Mouse (Mus musculus): ENCODE measurements around the gene Gm49776.
"Not testable (repeated sequence)": the region's sequence is repeated elsewhere in the genome, so short reads cannot be mapped to it uniquely, and the experiment has no call there.

Gm49776 gene

GRCm38 (mm10) chr16:18258221-18258620, at the start of gene Gm49776:
Gm49776 (minus strand) TSS chr16:18258321.
- in situ Hi-C loops (cut with MboI, MseI) = no loop called here

DNA sequence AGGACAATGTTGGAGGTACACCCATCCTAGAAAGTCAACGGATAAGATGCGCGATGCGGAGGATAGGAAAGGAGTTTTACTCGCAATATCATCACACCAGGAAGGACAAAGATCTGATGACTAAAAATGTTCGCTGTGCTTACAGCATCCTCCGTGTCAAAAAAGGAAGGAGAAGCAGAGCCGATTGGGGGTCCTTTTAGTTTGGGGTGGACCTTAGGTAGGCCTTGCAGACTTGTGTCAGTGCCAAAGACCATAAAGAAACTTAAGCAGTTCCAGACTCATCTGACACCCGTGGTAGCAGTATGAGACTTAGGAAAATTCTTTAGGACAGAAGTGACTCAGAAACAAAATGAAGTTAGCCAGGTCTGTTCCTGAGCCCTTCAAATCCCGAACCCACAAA, 31.5 kb upstream of the Gm49776 start:
- in situ Hi-C loops (cut with MboI, MseI) = not testable (repeated sequence)

DNA sequence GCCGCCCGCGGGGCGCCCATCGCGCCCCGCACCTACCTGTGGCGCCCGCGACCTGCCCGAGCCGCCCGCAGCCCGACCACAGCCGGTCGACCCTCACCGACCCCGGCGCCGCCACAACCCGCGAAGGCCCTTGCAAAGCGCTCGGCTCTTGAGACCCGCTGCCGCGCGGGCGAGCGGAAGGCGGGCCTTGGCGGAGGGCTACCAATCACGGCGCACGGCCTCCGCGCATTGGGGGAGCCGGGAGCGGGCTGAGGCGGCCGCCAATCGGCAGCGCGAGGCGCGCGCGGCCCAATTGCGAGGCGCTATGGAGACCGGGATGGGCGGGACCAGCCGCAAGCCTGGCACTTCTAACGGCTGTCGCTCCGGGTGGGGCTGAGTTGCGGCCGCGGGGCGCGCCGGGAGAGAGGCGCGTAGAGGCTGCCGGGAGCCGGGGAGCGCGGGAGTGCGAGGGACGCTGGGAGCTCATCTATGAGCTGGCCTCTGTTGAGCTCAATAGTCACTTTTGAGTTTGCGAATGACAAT, 31.0 kb upstream of the Gm49776 start, which contains the start of gene Dgcr8:
Dgcr8 (minus strand) TSS at position 180 of the 522 bp plus-strand sequence.
- in situ Hi-C loops (cut with MboI, MseI) = no loop called here

DNA sequence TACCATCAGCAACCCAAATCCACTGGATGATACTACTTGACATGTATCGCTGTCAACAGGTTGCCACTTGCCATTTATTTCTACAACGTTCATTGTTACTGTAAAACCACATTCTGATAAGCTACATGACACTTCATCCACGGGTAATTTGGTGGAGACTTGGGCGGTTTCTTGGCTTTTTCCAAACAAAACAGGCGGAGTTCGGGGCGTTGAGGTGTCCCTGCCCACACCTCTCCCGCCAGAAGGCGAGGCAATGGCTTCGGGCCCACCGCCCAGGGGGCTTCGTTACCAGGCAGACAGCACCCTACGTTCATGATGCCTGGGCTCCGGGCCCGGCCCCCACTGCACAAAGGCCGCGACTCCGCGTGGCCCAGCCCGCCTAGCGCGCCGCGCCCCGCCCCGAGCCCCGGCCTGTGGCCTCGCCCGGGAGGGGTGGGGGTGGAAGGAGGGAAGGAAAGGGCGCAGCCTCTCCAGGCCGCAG, 30.5 kb upstream of the Gm49776 start:
- in situ Hi-C loops (cut with MboI, MseI) = no loop called here

- in situ Hi-C loops (cut with MboI, MseI) = no loop called here
Measured at GRCm38 (mm10) chr16:18288166-18288565, 30.0 kb upstream of the Gm49776 start.

DNA sequence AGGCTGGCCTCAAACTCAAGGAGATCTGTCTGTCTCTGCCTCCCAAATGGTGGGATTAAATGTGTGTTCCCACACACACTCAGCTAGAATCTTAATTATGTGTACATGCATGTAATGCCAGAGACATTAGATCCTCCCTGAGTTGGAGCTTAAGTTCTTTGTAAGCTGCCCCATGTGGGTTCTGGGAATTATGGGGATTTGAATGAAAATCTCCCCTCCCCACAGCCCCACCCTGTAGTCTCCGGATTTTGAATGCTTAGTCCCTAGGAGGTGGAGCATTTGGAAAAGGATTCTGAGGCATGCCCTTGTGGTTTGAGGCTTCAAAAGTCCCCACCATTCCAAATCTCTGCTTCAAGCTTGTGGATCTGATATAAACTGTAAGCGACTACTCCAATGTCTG, 17.0 kb upstream of the Gm49776 start:
- in situ Hi-C loops (cut with MboI, MseI) = no loop called here

GRCm38 (mm10) chr16:18268182-18268581, 10.1 kb upstream of the Gm49776 start:
- in situ Hi-C loops (cut with MboI, MseI) = no loop called here

DNA sequence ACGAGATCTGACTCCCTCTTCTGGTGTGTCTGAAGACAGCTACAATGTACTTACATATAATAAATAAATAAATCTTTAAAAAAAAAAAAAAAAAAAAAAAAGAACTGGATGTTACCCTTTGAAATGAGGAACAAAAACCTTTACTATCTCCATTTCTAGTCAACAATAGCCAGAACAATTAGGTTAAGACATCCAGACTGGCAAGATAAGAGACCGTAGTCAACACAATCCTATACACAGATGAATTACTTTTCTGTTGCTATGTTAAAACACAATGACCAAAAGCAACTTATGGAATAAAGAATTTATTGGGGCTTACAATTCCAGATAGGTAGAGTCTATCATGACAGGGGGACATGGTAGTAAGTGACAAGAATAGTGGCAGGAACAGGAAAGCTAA, 6.9 kb upstream of the Gm49776 start:
- in situ Hi-C loops (cut with MboI, MseI) = no loop called here

- in situ Hi-C loops (cut with MboI, MseI) = no loop called here
Measured at GRCm38 (mm10) chr16:18253866-18254265, 4.3 kb downstream of the Gm49776 start.

- in situ Hi-C loops (cut with MboI, MseI) = no loop called here
Measured at GRCm38 (mm10) chr16:18252736-18253135, 5.4 kb downstream of the Gm49776 start.

- in situ Hi-C loops (cut with MboI, MseI) = no loop called here
Measured at GRCm38 (mm10) chr16:18250828-18251790, 7.0 kb downstream of the Gm49776 start.

DNA sequence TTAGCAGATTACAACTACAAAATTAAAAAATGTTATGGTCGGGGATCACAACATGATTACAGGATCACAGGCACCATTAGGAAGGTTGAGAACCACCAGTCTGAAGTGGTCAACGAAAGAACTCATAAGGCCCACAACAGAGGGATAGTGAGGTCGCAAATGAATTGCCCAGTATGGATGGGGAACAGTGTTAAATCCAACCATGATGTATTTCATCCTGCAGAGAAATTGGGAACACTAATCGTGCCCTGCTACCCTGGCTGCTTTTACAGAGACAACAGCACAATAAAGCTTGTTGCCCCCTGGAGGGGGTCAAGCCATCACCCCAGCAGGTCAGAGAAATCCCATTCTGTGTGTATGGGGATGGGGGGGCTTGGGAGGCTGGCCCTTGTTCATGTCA, 7.9 kb downstream of the Gm49776 start:
- in situ Hi-C loops (cut with MboI, MseI) = no loop called here

DNA sequence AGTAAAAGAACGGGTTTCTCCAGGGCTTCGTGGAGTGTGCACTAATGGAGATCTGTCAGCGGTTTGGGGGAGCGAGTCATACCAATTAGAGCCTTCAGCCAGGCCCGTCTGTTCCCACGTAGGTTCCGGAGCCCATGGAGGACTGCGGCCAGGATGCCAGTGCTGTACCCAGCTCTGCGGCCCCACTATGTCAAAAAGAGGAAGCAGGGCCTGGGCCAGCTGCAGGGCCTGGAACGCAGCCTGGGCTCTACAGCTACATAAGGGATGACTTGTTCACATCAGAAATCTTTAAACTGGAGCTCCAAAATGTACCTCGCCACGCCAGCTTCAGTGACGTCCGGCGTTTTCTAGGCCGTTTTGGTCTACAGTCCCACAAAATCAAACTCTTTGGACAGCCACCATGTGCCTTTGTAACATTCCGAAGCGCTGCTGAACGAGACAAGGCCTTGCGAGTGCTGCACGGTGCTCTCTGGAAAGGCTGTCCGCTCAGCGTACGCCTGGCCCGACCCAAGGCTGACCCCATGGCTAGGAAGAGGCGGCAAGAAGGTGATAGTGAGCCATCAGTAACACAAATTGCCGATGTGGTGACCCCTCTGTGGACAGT, 8.7 kb downstream of the Gm49776 start:
- in situ Hi-C loops (cut with MboI, MseI) = loop anchor here (10.0 kb wide), 1 partner anchor 845 kb away; the partner anchor contains the start of genes Pi4ka and Snap29

DNA sequence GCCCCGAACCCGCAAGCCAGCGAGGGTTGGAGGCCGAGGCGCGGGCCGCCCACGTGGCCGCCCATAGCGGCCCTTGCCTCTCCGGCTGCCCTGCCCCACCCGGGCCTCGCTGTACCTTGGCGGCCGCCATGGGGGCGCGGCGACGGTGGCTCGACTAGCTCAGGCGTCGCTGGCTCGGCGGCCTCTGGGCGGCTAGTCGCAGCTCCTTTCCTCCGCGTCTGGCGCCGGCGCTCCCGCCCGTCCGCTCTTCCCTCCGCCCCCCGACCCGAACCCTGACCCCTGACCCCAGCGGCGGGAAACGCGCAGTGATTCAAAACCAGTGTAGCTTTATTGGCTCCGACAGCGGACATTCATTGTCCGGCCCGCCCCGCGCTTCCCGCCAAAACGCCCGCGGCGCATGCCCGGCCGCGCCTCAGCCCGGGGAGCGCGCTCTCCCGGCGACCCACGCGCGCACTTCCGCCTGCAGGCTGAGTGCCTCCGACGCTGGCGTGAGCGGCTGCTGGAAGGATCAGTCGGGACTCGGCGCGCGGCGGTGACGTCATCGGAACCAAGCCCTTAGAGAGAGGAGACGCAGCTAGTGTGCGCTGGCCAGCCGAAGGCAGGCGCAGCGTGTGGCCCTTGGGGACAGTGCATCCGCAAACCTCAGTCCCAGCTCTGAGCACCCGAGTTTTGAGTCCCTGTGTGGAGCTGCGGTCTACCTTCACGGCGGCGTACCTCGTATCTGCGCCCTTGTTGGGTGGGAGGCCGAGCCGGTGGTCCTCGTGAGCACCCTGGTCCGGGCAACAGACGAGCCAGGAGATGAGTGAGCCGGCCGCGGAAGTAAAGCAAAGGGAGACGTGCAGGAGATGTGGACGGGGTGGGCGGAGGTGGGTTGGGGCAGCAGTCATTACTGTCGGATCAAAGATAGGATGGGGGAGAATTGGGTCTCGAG, 9.4 kb downstream of the Gm49776 start, which contains the start of the genes Trmt2a and Ranbp1:
Trmt2a (plus strand) TSS at position 247 of the 931 bp plus-strand sequence.
Ranbp1 (minus strand) TSS at position 300 of the 931 bp plus-strand sequence.
- in situ Hi-C loops (cut with MboI, MseI) = loop anchor here (10.0 kb wide), 1 partner anchor 844 kb away; the partner anchor contains the start of genes Pi4ka and Snap29

GRCm38 (mm10) chr16:18247521-18248399, 10.4 kb downstream of the Gm49776 start:
- in situ Hi-C loops (cut with MboI, MseI) = loop anchor here (10.0 kb wide), 1 partner anchor 843 kb away; the partner anchor contains the start of genes Pi4ka and Snap29

GRCm38 (mm10) chr16:18241581-18241980, 16.5 kb downstream of the Gm49776 start:
- in situ Hi-C loops (cut with MboI, MseI) = loop anchor here (5.0 to 10.0 kb wide), 3 partner anchors 41 to 1099 kb away; partner anchors contain the start of genes Pi4ka, Snap29 and Ydjc

- in situ Hi-C loops (cut with MboI, MseI) = no loop called here
Measured at GRCm38 (mm10) chr16:18236676-18237501, 21.2 kb downstream of the Gm49776 start.

DNA sequence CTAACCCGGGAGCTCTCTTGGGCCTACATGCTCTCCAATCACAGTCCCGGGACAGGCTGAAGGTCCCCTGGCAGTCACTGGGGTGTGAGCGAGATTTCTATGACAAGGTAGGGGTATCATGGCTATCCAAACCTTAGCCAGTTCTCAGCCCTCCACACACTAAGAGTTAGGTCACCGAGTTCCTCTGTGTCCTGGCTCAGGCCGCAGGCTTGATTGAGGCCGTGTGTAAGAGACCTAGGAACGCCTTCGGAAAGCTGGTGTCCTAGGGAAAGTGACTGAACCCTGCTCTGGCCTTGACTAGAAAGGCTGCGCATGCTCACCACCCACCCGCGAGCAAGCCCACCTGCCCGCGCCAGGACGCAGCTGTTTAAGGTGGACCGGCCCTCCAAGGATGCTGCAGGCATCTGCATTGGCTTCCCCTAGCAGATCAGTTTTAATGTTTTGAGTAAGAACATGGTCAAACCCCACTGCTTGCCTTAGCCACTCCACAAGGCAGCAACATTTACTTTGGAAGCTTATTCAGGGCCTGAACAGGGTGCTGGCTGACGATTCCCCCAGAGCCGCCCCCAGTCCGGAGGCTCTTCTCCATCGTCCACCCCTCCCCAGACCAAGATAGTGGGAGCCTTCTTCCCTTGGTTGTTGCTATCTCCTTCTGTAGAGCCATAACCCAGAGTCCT, 22.6 kb downstream of the Gm49776 start:
- in situ Hi-C loops (cut with MboI, MseI) = no loop called here

All from regulatory T cell (primary cell).